Mouse (Mus musculus) mouse trophoblast stem cell (cell line): Measurements from ENCODE around the gene Polr3b.

Experiments used
- in situ Hi-C, 2 experiments: fragments of 300-500 bp; cut with MseI, MboI; formaldehyde crosslinking; loops; 2 replicates in 1 of 2; 3 replicates in 1 of 2; pipeline ENCODE4 v1.15.1; 2025

The Polr3b gene

DNA sequence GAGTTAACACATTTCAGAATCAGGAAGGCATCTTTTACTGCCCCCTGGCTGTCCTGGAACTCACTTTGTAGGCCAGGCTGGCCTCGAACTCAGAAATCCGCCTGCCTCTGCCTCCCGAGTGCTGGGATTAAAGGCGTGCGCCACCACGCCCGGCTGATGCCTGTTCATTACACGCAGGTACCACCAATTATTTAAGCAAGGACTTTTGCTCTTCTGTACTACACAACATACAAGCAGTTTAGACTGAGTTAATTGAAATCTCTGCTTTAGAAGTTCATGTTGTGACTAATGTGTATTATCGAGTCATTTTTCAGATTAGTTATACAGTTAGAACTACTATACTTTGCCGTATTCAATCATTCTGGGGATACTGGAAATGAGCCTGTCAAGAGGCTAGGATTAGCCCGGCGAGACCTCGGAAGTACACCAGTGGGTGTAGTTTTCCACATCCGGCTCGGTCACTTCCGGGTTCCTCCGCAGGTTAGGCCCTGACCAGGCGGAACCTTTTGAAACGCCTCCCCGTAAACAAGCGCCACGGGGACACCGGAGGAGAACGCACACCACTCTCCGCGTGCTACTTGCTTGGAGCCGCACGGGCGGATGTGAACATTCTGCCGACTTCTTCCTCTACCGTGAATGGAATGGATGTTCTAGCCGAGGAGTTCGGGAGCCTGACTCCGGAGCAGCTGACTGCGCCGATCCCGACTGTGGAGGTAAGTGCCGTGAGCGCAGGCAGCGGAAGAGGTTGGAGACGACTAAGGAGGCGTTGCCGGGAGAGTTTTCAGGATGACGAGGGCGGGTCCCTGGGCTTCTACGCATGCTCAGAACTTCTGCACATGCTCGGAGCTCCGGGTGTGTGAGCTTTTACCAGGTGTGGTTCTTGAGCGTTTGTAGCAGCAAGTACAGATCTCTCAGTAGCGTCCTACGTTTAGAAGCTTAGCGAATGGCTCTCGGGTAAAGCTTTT, at the start of gene Polr3b:
Gene Polr3b, plus strand, starts transcription at position 467 of the 965 bp plus-strand sequence.
- in situ Hi-C loops: no loop called here

DNA sequence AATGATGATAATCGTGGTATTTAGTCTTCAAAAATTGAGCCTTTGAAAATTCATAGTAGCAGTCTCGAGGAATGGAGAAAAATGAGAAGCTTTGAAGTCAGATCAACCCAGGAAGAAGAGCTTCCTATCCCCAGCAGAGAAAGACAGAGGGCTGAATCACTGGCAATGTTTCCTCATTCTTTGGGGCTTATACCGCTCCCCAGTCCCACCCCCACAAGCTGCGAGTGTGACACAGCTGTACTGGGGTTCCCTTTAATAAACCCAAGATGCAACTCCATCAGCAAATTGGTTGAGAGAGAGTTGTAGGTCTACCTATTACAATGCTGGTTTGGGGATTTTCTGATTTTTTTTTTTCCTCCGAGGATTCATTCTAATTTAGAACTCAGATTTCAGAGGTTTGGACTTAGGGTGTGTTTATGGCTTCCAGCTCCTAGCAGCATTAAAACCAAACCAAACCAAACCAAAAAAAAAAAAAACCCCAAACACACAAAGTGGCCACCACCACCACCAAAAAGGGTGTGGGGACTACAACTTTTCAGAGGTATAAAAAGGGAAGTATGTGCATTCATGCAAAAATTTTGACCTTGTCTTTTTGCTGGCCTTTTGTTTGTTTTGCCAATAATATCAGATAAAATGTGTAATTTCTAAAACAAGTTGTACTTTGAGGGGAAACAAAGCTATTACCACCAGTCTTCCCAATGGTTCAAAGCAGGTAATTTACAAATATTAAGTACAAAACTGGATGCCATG, 48.2 kb upstream of the Polr3b start:
- in situ Hi-C loops: no loop called here

- in situ Hi-C loops: no loop called here
These were observed 46.1 kb upstream of the Polr3b start for GRCm38 (mm10) chr10:84576029-84576394.

DNA sequence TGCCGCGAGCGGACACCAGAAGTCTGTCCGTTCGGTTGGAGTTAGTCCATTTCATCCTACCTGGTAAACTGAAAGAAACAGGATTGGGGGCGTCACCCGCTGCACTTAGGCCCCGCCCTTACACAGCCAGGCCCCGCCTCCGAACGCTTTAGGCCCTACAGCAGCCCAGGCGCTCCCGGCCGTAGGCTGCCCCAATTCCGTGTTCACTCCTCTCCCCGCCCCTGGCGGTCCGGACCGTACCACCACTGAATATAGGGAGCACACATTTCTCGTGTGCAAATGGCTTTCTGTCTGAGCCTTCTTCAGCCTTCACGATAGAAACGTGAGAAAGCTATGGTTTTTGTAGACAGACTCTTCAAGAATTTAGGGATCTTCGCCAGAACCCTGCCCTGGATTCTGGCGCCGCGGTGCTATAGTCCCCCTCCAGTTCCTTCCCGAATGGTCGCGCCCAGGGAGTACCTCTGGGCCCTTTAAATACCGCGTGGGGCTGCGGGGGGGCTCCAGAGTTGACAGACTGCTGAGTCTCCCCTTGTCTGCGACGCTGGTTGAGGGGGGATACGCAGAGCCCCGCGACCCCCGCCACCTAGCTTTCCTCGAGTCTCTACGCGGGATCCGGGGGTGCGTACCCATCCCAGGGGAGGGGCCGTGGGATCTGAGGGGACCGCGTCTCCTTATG, 45.6 kb upstream of the Polr3b start, which contains the start of gene Tcp11l2:
Gene Tcp11l2, plus strand, starts transcription at position 232 of the 676 bp plus-strand sequence.
- in situ Hi-C loops: no loop called here

GRCm38 (mm10) chr10:84577071-84577727, 44.9 kb upstream of the Polr3b start:
- in situ Hi-C loops: no loop called here

GRCm38 (mm10) chr10:84578738-84579137, 43.4 kb upstream of the Polr3b start:
- in situ Hi-C loops: no loop called here

- in situ Hi-C loops: no loop called here
These were observed 42.6 kb upstream of the Polr3b start for GRCm38 (mm10) chr10:84579527-84579926.

- in situ Hi-C loops: no loop called here
These were observed 40.9 kb upstream of the Polr3b start for GRCm38 (mm10) chr10:84581191-84581590.

GRCm38 (mm10) chr10:84582236-84582635, 39.9 kb upstream of the Polr3b start:
- in situ Hi-C loops: no loop called here

DNA sequence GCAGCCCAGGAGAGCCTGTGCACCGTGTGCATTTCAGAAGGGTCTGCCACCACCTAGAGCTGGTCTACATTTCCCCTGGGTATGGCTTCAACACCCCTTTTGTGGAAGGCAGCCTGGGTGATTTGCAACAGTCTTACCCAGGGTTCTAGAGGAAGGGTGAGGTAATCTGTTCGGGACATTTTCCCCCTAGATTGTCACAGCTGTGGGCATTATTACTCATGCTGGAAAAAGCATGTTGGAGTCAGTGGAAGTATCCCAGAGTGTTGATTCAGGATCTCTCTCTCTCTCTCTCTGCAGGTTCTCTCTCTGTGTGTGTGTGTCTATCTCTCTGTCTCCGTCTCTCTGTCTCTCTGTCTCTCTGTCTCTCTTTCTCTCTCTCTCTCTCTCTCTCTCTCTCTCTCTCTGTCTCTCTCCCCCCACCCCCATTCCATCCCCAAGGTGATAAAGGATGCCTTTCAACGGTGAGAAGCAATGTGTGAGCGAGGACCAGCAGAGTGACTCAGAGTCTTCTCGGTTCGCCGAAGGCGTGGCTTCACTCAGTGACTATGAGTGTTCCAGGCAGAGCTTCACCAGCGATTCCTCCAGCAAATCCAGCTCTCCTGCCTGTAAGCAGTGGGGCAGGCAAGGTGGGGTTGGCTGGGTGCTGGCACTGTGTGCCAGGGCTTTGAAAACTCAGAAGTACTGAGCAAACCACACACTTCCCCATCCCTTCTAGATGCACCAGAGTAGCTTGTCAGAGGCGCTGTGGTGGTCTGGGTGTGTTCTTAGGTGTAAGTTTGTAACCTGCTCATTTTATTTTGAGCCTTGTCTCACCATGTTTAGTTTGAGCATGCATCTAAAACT, 37.4 kb upstream of the Polr3b start:
- in situ Hi-C loops: no loop called here

DNA sequence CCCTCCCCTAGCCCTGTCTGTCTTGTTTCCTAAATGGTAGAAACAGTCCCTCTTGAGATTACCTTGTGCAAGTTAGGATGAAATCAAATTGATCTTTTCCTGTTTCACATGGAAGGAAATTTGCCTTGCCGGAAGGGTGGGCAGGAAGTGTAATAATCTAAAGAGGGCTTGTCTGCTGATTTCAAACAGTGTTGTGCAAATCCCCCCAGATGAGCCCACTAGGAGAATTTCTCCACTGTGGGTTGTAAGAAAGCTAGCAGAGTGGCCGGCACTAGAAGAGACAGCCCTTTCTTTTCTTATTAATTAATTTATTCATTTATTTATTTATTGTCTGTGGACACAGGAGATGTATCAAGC, 36.8 kb upstream of the Polr3b start:
- in situ Hi-C loops: no loop called here

DNA sequence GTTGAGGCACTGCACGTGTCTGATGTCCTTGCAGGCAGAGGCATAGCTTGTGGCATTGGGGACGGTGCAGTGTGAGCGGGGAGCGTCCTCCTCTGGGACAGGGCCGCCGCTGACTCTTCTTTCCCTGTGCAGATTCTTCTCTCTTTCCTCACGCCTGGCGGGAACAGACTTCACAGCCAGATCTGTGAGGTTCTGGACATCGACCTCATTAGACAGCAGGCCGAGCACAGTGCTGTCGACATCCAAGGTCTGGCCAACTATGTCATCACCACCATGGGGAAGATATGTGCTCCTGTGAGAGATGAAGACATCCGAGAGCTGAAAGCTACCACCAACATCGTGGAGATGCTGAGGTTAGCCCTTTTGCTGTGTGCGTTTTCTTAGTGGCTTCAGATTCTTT, 31.1 kb upstream of the Polr3b start:
- in situ Hi-C loops: no loop called here

- in situ Hi-C loops: no loop called here
These were observed 30.4 kb upstream of the Polr3b start for GRCm38 (mm10) chr10:84591640-84592148.

DNA sequence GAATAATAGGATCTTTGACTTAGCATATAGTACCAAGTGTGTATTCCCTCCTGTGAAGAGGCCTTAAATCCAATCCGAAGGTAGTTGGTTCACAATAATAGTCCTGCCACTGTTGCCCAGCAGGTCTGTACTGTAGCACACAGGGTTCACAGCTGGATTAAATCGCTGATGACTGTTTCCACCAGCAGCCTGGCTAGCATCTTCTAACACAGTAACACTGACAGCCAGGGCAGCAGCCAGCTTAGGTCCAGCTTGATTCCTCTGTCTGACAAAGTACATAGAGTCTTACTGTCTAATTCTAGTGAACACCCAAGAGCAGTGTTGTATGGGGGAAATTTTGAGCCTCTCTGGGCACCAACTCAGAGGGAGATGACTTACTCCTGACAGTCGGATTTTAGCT, 29.3 kb upstream of the Polr3b start:
- in situ Hi-C loops: no loop called here

DNA sequence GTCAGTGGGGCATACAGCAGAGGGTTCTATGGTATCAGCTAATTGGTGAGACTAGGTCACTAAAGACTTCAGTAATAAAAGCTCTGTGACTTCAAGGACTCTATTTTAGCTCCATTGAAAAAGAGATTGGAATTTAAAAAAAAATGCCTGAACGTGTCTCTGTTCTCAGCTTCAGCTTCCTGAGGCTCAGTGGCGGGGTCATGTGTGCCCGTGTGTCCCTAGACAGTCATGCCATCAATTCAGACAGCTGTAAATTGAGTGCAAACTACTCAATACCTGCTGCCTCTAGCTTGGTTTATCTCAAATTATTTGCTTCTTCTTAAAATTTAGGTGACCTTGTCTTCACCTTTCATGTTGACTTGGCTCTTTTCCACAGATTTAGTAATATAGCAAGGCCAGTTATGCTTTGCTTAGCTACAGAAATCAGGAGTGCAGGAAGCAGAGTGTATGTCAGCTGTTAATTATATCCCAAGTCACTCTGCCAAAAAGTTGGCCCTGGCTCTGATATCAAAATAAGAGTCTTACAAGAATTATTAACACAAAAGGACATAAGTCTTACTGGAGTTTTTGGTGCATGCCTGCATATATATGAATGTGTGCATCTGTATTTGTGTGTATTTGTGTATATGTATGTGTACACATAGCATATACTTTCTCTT, 24.8 kb upstream of the Polr3b start:
- in situ Hi-C loops: no loop called here

DNA sequence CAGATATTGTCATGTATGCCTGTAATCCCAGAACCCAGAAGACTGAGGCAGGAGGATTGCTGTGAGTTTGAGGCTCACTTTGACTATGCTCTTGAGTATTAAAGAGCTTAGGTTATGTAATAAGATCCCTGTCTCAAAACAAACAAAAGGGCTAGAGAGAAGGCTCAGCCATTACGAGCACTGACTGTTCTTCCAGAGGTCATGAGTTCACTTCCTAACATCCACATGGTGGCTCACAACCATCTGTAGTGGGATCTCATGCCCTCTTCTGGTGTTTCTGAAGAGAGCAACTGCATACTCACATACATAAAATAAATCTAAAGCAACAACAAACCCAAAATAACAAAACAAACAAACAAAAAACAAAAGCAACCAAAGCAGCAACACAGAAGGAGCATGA, 23.9 kb upstream of the Polr3b start:
- in situ Hi-C loops: no loop called here

DNA sequence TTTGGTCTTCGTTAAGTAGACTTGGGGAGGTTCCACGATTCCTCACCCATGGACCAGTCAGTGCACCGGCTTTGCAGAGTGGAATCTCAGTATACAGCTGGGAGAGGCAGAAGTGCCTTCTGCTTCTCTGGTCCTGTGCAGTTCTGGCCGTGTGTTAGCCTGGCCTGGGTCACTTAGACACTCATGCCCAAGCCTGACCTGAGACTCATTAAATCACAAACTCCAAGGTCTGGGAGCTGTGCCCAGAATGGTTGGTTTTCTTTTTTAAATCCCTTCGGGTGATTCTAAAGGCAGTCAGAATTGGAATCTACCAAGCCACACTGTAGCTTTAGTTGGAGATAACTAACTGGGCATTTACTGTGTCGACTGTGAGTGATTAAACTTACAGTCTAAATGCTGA, 22.0 kb upstream of the Polr3b start:
- in situ Hi-C loops: no loop called here

DNA sequence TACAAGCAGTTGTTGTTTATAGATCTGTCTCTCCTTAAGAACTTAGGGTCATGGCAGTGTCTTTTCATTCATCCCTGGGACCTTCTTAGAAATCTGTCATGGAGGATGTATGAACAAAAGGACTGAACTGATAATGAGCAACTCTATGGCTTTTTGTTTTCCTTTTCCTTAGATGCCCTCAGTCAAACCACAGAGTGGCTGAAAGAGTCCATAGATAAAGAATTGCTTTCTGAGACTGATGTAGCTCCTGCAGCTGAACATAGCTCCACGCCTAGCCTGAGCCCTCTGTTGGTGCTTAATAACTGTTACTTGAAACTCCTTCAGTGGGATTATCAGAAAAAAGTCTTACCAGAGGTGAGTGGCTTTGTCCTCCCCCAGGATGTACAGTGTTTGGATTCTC, 17.8 kb upstream of the Polr3b start:
- in situ Hi-C loops: no loop called here

DNA sequence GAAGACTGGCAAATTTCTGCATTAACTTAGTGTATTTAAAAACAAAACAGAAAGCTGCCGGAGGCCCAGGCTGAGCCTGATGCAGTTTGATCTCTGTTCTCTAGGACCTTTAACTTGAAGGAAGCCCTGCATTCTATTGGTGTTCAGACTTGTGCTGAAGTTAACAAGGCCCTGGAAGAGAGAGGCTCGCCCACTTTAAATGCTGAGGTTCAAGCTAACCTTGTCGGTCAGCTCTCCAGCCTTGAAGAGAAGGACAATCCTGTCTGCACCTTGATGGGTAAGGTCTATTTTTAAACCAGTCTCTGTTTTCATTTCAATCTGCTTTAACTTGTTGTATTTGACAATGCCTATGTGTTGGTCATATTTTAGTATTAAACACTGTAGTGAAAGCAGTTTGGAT, 13.7 kb upstream of the Polr3b start:
- in situ Hi-C loops: no loop called here

GRCm38 (mm10) chr10:84610324-84610723, 11.8 kb upstream of the Polr3b start:
- in situ Hi-C loops: no loop called here
